Mouse (Mus musculus) left cerebral cortex, adult 2 months (tissue): ENCODE measurements around the gene 1700022I11Rik. TPM values are rescaled to one million over a fixed set of nuclear protein-coding genes. Genes with fewer than 3 reads are reported as not detected.

Experiments
- DNase-seq, 2 experiments: peaks; one replicate each; pipeline ENCODE4 v3.0.0; 2021 to 2022; ENCODE audit warnings: low spot score in 2 of 2, mixed read lengths in 1 of 2; ENCODE audit errors: extremely low spot score in 1 of 2
- H3K27ac ChIP-seq: fragments of 200-600 bp; 2 replicates; pipeline ENCODE4 v1.8.1; 2022
- H3K4me3 ChIP-seq: fragments of 200-600 bp; 2 replicates; pipeline ENCODE4 v1.8.1; 2022
- CTCF ChIP-seq: fragments of 200-600 bp; IDR thresholded peaks from 2 replicates; pipeline ENCODE4 v1.8.1; 2022; ENCODE audit warnings: antibody characterized with exemption, mild to moderate bottlenecking, moderate library complexity
- intact Hi-C: fragments of 180-260 bp; cut with DNase I; formaldehyde crosslinking; loops from one replicate; pipeline ENCODE4 v1.15.1; 2025
- total RNA-seq, 2 experiments: library from RNA; stranded (reverse); gene quantifications; 2 replicates each; pipeline ENCODE4 v1.2.3; 2021

1700022I11Rik gene
- total RNA-seq, 2 experiments from 2014 or later, result not detected

DNA sequence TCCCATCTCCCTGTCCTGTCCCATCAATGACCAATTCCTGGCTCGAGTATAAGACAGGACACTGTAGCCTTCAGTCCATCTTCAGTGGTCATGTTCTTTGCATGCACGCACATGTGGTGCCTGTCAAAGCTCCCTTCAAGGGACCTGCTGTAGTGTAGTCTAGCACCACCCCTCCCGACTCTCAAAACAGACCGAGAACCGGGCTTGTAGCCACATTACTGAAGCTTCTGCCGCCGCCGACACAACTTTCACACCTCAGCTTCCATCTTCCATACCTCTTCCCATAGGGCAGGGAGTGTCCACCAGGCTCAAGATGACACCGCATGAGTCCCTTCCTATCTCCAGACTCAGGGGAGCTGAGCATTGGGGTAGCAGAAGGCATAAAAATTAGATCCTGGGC, 25.2 kb upstream of the 1700022I11Rik start:
- Histone ChIP-seq H3K27ac (peak overlapping the region; percentile 77), H3K4me3 (no peak overlapping the region)
- DNase-seq, result peak in 1 of 2 experiments; percentile 30
- TF ChIP-seq CTCF, result no peak
- intact Hi-C loops, result no loop called here

DNA sequence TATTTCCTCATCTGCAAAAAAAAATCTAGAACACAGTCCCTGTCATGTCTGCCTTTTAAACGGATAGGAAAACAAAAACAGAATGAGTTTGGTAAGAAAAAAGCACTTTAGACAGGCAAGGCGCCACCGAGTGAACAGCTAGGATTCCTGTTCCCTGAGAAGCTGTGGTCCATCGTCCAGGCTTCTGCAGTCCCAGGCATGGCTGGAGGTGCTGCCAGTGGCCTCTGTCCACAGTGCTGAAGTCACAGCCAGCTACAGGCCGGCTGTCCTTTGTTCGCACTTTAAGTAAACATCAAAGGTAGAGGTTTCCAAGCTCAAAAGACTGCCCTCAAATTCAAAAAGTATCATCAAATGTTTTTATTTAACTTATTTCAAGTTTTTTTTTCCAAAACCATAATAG, 24.4 kb upstream of the 1700022I11Rik start:
- peak in 1 of 2 experiments; percentile 31 for DNase-seq
- Histone ChIP-seq H3K4me3 (no peak overlapping the region), H3K27ac (peak overlapping the region; percentile 77)
- intact Hi-C loops, result no loop called here
- no peak for TF ChIP-seq CTCF

GRCm38 (mm10) chr4:42945445-42945844, 24.0 kb upstream of the 1700022I11Rik start:
- DNase-seq, result peak in 1 of 2 experiments; percentile 42
- no peak for TF ChIP-seq CTCF
- intact Hi-C loops, result no loop called here
- Histone ChIP-seq H3K4me3 (no peak overlapping the region), H3K27ac (peak overlapping the region; percentile 98)

DNA sequence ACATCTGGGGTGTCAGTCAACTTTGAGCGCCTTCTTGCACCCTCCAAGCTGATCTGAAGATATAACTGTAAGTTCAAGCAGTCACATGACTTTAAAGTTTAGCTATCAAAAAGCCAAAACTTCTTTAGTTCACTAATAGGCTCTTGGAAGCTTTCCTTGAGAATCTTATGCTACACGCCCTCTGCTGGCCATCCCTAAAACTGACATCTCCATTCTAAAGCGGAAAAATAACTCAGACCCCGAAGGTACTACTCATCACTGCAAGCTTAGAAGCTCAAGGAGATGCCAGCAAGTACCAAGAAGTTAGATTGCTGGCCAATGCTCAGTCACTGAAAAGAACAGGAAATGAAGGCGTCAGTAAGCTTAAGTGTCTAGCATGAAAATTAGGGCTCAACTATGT, 23.5 kb upstream of the 1700022I11Rik start:
- peak; percentile 88 for TF ChIP-seq CTCF
- intact Hi-C loops, result loop anchor here (1.0 kb wide), 1 partner anchor 60 kb away; no protein-coding TSS in a partner anchor
- peak overlapping the region; percentile 98 for H3K27ac ChIP-seq
- no peak overlapping the region for H3K4me3 ChIP-seq
- DNase-seq, result peak; percentile 65 to 73

- Histone ChIP-seq H3K4me3 (no peak overlapping the region), H3K27ac (peak overlapping the region; percentile 98)
- intact Hi-C loops, result loop anchor here (1.0 kb wide), 1 partner anchor 61 kb away; no protein-coding TSS in a partner anchor
- DNase-seq, result peak; percentile 87 to 88
- TF ChIP-seq CTCF, result no peak
Observed at GRCm38 (mm10) chr4:42946733-42947290, 22.6 kb upstream of the 1700022I11Rik start.

- DNase-seq, result peak; percentile 54 to 71
- Histone ChIP-seq H3K4me3 (peak overlapping the region; percentile 64; the same call in 1 of the 2 replicates), H3K27ac (peak overlapping the region; percentile 98)
- no peak for TF ChIP-seq CTCF
- intact Hi-C loops, result no loop called here
Observed at GRCm38 (mm10) chr4:42948527-42948926, 20.9 kb upstream of the 1700022I11Rik start.

GRCm38 (mm10) chr4:42949051-42949675, 20.2 kb upstream of the 1700022I11Rik start:
- intact Hi-C loops, result no loop called here
- DNase-seq, result no peak
- peak overlapping the region; percentile 98 for H3K27ac ChIP-seq
- TF ChIP-seq CTCF, result no peak
- H3K4me3 ChIP-seq, result peak overlapping the region; percentile 64

DNA sequence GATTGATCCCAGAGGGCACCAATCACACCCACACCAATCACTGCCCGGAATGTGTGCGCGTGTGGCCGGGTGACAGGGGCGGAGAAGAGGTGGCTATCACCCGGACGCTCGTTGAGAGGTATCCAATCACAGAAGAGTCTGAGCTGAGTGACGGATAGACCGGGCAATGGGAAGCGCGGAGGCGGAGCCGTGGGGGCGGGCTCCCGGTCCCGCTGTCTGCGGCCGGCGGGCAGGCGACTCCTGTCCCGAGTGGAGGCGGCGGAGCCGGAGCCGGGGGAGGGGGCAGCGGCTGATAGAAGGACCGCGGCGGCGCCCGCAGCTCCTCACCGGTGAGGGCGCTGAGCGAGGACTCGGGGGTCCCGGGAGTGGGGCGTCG, 19.7 kb upstream of the 1700022I11Rik start, which contains the start of gene Dnajb5:
Gene Dnajb5, plus strand, starts transcription at position 139 of the 376 bp plus-strand sequence.
- intact Hi-C loops, result loop anchor here (1.0 kb wide), 1 partner anchor 32 kb away; no protein-coding TSS in a partner anchor
- no peak for TF ChIP-seq CTCF
- H3K4me3 ChIP-seq, result peak within 1 kb of the TSS; percentile 64
- DNase-seq, result peak; percentile 99
- H3K27ac ChIP-seq, result peak within 1 kb of the TSS; percentile 98

- no peak for TF ChIP-seq CTCF
Observed at GRCm38 (mm10) chr4:42950065-42950558, 19.3 kb upstream of the 1700022I11Rik start.

DNA sequence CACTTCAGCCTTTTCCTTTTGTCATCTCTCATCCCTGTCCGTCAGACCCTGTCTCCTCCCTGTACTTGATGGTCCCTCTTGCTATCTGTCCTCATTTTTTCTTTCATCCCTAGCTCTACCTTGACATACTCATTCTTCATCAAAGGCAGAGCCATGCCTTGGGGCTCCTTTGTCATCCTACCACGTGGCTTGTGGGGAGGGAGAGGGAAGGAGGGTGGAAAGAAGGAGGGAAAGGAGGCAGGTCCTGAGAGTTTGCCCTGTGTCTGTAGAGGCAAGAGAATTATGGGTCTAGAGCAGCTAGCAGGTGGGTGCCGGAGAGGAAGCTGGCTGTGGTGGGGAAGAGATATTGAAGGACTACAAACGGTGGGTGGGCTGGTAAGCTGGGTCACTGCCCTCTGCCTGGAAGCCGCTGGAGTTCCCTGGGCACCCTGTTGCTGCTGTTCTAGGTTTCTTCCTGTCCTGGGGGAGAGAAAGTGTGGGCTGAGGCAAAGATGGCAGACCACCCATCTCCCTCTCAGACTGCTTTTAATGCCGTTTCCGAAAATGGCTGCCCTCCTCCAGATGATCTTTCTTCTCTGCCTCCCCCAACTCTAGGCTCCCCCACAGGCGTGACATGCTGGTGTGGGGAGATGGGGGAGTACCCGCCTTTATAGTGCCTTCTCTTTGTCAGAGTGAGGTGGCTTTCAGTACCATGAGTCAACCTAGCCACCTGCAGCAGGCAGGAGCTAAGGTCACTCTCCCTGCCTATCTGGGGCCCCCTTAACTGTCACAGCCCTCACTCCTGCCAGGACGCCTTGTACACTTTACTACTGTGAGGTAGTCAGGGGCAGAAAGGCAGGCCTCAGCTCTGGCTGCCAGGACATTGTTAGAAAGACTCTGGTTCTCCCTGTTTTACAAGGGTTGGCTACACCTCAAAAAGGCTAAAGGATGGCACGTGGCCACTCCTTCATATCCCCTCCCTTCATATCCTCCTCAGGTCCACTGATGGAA, 17.9 kb upstream of the 1700022I11Rik start:
- no peak for TF ChIP-seq CTCF
- intact Hi-C loops, result no loop called here
- Histone ChIP-seq H3K4me3 (peak overlapping the region; percentile 64), H3K27ac (peak overlapping the region; percentile 98)
- DNase-seq, result no peak

More at GRCm38 (mm10) chr4:42950065-42950558, 19.3 kb upstream of the 1700022I11Rik start:
- DNase-seq, result peak; percentile 89 to 90
- Histone ChIP-seq H3K27ac (peak overlapping the region; percentile 98), H3K4me3 (peak overlapping the region; percentile 64)
- intact Hi-C loops, result loop anchor here (1.0 kb wide), 1 partner anchor 33 kb away; no protein-coding TSS in a partner anchor

GRCm38 (mm10) chr4:42952563-42952962, 16.8 kb upstream of the 1700022I11Rik start:
- no peak for DNase-seq
- TF ChIP-seq CTCF, result no peak
- Histone ChIP-seq H3K27ac (peak overlapping the region; percentile 98), H3K4me3 (peak overlapping the region; percentile 64)
- intact Hi-C loops, result no loop called here
